Mouse (Mus musculus) liver, adult (tissue): ENCODE measurements around the gene Trappc2l.

Experiments used
- GATA4 ChIP-seq: IDR thresholded peaks from 2 replicates; pipeline ENCODE4 v1.6.1; 2014; ENCODE audit warnings: mild to moderate bottlenecking, low read length; ENCODE audit not compliant: insufficient replicate concordance

Trappc2l gene

GRCm38 (mm10) chr8:122611295-122612133 is at the start of gene Trappc2l, which contains the start of gene Galns:
TSS of gene Trappc2l (plus strand) at chr8:122611640.
TSS of gene Galns (minus strand) at chr8:122611463.
- TF ChIP-seq GATA4 = no peak

DNA sequence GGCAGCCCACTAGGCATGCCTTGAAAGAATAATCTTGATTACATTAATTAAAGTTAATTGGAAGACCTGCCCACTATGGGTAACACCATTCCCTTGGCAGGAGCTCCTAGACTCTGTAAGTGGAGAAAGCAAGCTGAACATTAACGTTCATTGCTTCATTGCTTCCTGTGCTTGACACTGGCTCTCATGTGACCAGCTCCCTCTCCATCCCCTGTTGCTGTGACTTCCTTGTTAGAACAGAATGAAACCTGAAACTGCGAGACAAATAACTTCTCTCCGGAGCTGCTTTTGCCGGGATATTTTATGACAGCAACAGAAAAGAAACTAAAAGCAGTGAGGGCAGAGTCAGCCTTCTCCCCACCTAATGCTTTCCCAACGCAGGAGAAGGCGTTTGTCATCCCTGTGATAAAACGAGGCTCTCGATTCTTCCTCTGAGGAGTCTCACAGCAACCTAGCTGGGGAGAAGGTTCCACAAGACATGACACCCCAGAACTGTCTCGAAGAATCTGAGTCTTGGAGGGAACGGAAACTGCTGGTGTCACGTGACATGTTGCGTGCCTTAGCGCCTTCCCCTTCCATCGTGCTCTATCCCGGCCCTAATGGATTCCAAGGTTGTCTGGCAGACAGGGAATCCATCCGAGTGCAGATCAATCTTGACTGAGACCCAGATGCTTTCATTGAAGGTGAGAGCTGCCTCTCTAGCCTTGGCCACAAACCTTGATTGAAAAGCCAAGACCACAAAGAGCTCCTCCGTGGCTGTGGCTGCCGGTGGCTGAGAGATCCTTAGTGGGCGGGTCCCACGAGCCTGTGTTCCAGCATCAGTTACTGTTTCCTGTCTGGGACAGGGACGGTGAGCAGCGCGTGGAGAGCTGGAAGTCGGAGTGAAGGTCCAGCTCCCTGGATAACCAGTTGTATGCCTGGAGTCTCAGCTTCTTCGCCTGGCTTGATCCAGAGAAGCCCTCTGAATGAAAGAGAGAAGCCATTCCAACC is 46.8 kb upstream of the Trappc2l start:
- no peak for TF ChIP-seq GATA4

- no peak for TF ChIP-seq GATA4
Observed at GRCm38 (mm10) chr8:122566766-122567165, 44.7 kb upstream of the Trappc2l start.

DNA sequence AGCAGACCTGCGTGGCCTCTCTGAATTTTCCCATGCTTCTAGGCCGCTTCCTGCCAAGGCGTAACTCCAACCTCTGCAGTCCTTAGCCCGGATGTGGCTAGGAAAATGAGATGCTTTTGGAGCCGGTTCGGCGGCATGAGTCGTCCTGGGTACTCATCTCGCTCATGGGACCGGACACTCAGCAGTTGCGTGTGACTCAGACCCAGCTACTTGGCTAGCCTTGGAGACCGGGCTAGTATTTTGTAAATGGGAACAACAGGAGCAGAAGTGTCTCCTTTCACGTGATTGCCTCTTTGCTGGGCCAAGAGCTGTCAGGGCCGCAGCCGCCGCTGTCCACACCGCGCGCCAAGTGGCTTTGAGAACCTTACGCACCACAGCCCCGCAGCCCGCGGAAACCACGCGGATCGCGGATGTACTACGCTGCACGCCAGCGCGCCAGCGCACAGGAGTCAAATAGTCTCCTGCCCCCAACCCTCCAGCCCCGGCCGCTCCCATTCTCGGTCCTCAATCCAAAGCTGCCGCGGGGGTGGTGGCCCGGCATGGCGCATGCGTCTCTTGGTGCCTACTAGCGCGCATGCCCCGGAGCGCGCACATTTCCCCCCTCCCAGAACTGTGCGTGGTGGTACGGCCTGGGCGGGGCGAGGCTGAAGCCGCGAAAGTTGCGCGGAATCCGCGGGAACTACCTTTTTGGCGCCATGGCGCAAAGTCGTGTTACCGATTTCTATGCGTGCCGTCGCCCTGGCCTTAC is 43.9 kb upstream of the Trappc2l start, which contains the start of gene Cdt1:
Gene Cdt1 (plus strand): TSS at position 655 of the 748 bp plus-strand sequence.
- no peak for TF ChIP-seq GATA4

GRCm38 (mm10) chr8:122568109-122568504 is 43.3 kb upstream of the Trappc2l start:
- no peak for TF ChIP-seq GATA4

DNA sequence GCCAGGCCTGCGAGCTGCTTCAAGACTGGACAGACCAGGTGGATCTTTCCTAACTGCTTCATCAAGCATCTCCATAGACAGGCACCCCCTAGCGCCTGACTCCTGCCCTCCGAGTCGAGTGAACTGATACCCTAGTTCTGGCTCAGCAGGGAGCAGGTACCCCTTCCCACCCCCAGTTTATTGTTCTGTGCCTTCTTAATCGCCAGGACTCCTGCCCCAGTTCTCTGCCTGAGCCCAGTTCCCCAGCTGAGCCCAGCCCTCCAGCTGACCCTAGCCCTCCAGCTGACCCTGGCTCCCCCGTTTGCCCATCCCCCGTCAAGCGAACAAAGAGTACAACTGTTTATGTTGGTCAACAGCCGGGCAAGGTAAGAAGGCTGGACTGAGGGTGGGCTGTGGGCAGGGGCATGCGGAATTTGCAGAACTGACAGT is 42.5 kb upstream of the Trappc2l start:
- TF ChIP-seq GATA4 = no peak

DNA sequence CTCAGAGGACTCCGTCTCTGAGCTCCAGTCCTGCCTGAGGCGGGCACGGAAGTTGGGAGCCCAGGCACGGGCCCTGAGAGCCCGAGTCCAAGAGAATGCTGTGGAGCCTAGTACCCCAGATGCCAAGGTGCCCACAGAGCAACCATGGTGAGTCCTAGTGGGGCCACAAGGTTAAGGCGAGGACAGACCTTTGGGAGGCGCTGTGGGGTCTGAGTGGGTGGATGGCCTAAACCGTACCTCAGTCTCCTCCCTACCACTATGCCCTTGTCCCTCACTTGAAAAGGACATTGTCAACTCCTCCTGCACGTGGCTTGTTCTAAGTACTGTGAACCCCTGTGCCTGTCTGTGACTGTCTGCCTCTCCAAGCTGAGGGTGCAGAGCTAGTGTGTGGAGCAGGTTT is 42.1 kb upstream of the Trappc2l start:
- TF ChIP-seq GATA4 = no peak

GRCm38 (mm10) chr8:122569996-122570395 is 41.4 kb upstream of the Trappc2l start:
- TF ChIP-seq GATA4 = no peak

GRCm38 (mm10) chr8:122571153-122571552 is 40.3 kb upstream of the Trappc2l start:
- TF ChIP-seq GATA4 = no peak

- TF ChIP-seq GATA4 = no peak
Observed at GRCm38 (mm10) chr8:122571750-122572267, 39.6 kb upstream of the Trappc2l start.

DNA sequence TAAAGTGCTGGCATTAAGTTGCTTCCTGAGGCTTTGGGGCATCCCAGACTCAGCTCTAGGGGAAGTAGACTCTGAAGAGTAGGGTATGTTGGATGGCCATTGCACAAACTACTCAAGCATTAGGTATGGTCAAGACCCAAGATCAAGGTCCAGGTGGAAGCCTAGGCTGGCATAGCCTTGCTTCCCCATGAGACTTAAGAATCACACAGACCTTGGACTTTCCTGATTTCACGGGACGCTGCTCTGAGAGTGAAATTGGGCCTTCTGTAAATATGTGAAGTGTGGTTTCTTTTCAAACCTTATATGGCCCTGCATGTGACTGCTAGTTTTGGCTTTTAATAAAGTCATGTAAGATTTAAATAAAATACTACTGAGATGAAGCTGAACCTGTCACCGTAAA is 38.7 kb upstream of the Trappc2l start:
- no peak for TF ChIP-seq GATA4

DNA sequence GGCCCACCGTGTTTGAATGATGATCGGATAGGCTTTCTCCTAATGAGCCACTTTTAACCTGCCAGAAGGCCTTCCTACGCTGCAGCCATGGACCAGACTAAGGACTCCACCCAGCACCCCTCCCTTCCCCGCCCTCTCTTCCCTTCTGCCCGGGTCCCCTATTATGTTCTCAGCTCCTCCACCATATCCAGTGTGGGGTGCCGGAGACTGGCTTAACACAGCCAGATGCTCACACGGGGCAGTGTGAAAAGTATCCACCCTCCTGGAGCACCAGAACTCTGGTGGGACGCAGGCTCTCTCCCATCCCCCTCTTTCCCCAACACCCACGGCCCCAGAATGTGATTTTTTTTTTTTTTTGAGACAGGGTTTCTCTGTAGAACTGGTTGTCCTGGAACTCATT is 37.9 kb upstream of the Trappc2l start:
- TF ChIP-seq GATA4 = no peak

GRCm38 (mm10) chr8:122574264-122574663 is 37.2 kb upstream of the Trappc2l start:
- no peak for TF ChIP-seq GATA4

- no peak for TF ChIP-seq GATA4
Observed at GRCm38 (mm10) chr8:122574667-122575251, 36.7 kb upstream of the Trappc2l start.
